Mouse (Mus musculus) small intestine, adult 2 months (tissue): Measurements from ENCODE around the gene Txnl4b.

Experiments used
- CTCF ChIP-seq: fragments of 200-500 bp; IDR thresholded peaks from 2 replicates; pipeline ENCODE4 v1.5.1; 2012; ENCODE audit warnings: low read depth, mild to moderate bottlenecking, control low read depth, inconsistent platforms, low read length, moderate library complexity, mixed read lengths; ENCODE audit not compliant: insufficient replicate concordance, insufficient read length; ENCODE audit errors: extremely low read depth
- POLR2A ChIP-seq: fragments of 200-500 bp; IDR thresholded peaks from 2 replicates; pipeline ENCODE4 v1.6.1; 2012; ENCODE audit warnings: low read depth, mild to moderate bottlenecking, control low read depth, inconsistent platforms, low read length, moderate library complexity

- TF ChIP-seq POLR2A (no peak), CTCF (no peak)
These were observed 41.7 kb upstream of the Txnl4b start for GRCm38 (mm10) chr8:109524008-109524407.
